Mouse (Mus musculus): Measurements from ENCODE around the gene Gm765. TPM values are rescaled to one million over a fixed set of nuclear protein-coding genes. Genes with fewer than 3 reads are reported as not detected.

Gm765 gene
- polyA plus RNA-seq, 1 experiment from 2014 or later = not detected

- no peak overlapping the region for H3K9ac ChIP-seq (ENCODE audit: low read length)
- no peak for ATAC-seq (ENCODE audit: insufficient read depth, low FRiP score)
- H3K4me2 ChIP-seq (ENCODE audit: low read depth, low read length) = no peak overlapping the region
- no peak overlapping the region for H3K4me3 ChIP-seq (replicated peaks; ENCODE audit: low read length)
- H3K27me3 ChIP-seq (ENCODE audit: control insufficient read depth, insufficient read depth, low read length) = no peaks in the 10 kb centered on the region
- no peaks in the 10 kb centered on the region for H3K9me3 ChIP-seq (replicated peaks; ENCODE audit: control insufficient read depth, low read length)
- H3K36me3 ChIP-seq (ENCODE audit: control insufficient read depth, insufficient read depth, low read length) = no peaks in the 10 kb centered on the region
- no peak overlapping the region for H3K27ac ChIP-seq (ENCODE audit: low read length)
- H3K4me1 ChIP-seq (ENCODE audit: control insufficient read depth, insufficient read depth, low read length) = no peaks in the 10 kb centered on the region
- WGBS = 67% methylated on average over 7 of the region's 7 CpGs
Measured at GRCm38 (mm10) chr6:98307159-98307558, 35.4 kb downstream of the Gm765 start.

GRCm38 (mm10) chr6:98292064-98292463 lies 50.5 kb downstream of the Gm765 start:
- H3K9me3 ChIP-seq (replicated peaks; ENCODE audit: control insufficient read depth, low read length) = no peaks in the 10 kb centered on the region
- no peak overlapping the region for H3K4me2 ChIP-seq (ENCODE audit: low read depth, low read length)
- H3K4me3 ChIP-seq (replicated peaks; ENCODE audit: low read length) = no peak overlapping the region
- no peak for ATAC-seq (ENCODE audit: insufficient read depth, low FRiP score)
- no peak overlapping the region for H3K27ac ChIP-seq (ENCODE audit: low read length)
- H3K4me1 ChIP-seq (ENCODE audit: control insufficient read depth, insufficient read depth, low read length) = no peaks in the 10 kb centered on the region
- WGBS = 74% methylated on average over 5 of the region's 5 CpGs
- H3K9ac ChIP-seq (ENCODE audit: low read length) = no peak overlapping the region
- no peaks in the 10 kb centered on the region for H3K27me3 ChIP-seq (ENCODE audit: control insufficient read depth, insufficient read depth, low read length)
- no peaks in the 10 kb centered on the region for H3K36me3 ChIP-seq (ENCODE audit: control insufficient read depth, insufficient read depth, low read length)

GRCm38 (mm10) chr6:98288316-98288715 lies 54.2 kb downstream of the Gm765 start:
- ATAC-seq (ENCODE audit: insufficient read depth, low FRiP score) = no peak

GRCm38 (mm10) chr6:98287521-98287920 lies 55.0 kb downstream of the Gm765 start:
- no peaks in the 10 kb centered on the region for H3K9me3 ChIP-seq (replicated peaks; ENCODE audit: control insufficient read depth, low read length)
- WGBS = 73% methylated on average over 6 of the region's 6 CpGs

More at GRCm38 (mm10) chr6:98288316-98288715, 54.2 kb downstream of the Gm765 start:
- Histone ChIP-seq H3K27me3 (ENCODE audit: control insufficient read depth, insufficient read depth, low read length) (no peaks in the 10 kb centered on the region), H3K9ac (ENCODE audit: low read length) (no peak overlapping the region), H3K4me3 (replicated peaks; ENCODE audit: low read length) (no peak overlapping the region), H3K9me3 (replicated peaks; ENCODE audit: control insufficient read depth, low read length) (no peaks in the 10 kb centered on the region), H3K4me1 (ENCODE audit: control insufficient read depth, insufficient read depth, low read length) (no peaks in the 10 kb centered on the region), H3K4me2 (ENCODE audit: low read depth, low read length) (no peak overlapping the region), H3K36me3 (ENCODE audit: control insufficient read depth, insufficient read depth, low read length) (no peaks in the 10 kb centered on the region), H3K27ac (ENCODE audit: low read length) (no peak overlapping the region)
- 47% methylated on average over 3 of the region's 3 CpGs for WGBS

GRCm38 (mm10) chr6:98285190-98285589 lies 57.4 kb downstream of the Gm765 start:
- no peak overlapping the region for H3K27ac ChIP-seq (ENCODE audit: low read length)
- H3K4me1 ChIP-seq (ENCODE audit: control insufficient read depth, insufficient read depth, low read length) = no peaks in the 10 kb centered on the region
- no peaks in the 10 kb centered on the region for H3K27me3 ChIP-seq (ENCODE audit: control insufficient read depth, insufficient read depth, low read length)
- H3K9ac ChIP-seq (ENCODE audit: low read length) = no peak overlapping the region
- no peaks in the 10 kb centered on the region for H3K36me3 ChIP-seq (ENCODE audit: control insufficient read depth, insufficient read depth, low read length)
- no peak for ATAC-seq (ENCODE audit: insufficient read depth, low FRiP score)
- H3K4me3 ChIP-seq (replicated peaks; ENCODE audit: low read length) = no peak overlapping the region
- H3K4me2 ChIP-seq (ENCODE audit: low read depth, low read length) = no peak overlapping the region
- WGBS = 86% methylated on average over 2 of the region's 2 CpGs
- H3K9me3 ChIP-seq (replicated peaks; ENCODE audit: control insufficient read depth, low read length) = no peaks in the 10 kb centered on the region

More at GRCm38 (mm10) chr6:98287521-98287920, 55.0 kb downstream of the Gm765 start:
- Histone ChIP-seq H3K27ac (ENCODE audit: low read length) (no peak overlapping the region), H3K4me1 (ENCODE audit: control insufficient read depth, insufficient read depth, low read length) (no peaks in the 10 kb centered on the region), H3K36me3 (ENCODE audit: control insufficient read depth, insufficient read depth, low read length) (no peaks in the 10 kb centered on the region), H3K4me3 (replicated peaks; ENCODE audit: low read length) (no peak overlapping the region), H3K9ac (ENCODE audit: low read length) (no peak overlapping the region), H3K27me3 (ENCODE audit: control insufficient read depth, insufficient read depth, low read length) (no peaks in the 10 kb centered on the region), H3K4me2 (ENCODE audit: low read depth, low read length) (no peak overlapping the region)
- no peak for ATAC-seq (ENCODE audit: insufficient read depth, low FRiP score)

GRCm38 (mm10) chr6:98282791-98283190 lies 59.8 kb downstream of the Gm765 start:
- no peak overlapping the region for H3K4me3 ChIP-seq (replicated peaks; ENCODE audit: low read length)
- no peaks in the 10 kb centered on the region for H3K36me3 ChIP-seq (ENCODE audit: control insufficient read depth, insufficient read depth, low read length)
- no peaks in the 10 kb centered on the region for H3K4me1 ChIP-seq (ENCODE audit: control insufficient read depth, insufficient read depth, low read length)
- no peak overlapping the region for H3K27ac ChIP-seq (ENCODE audit: low read length)
- H3K27me3 ChIP-seq (ENCODE audit: control insufficient read depth, insufficient read depth, low read length) = no peaks in the 10 kb centered on the region
- H3K4me2 ChIP-seq (ENCODE audit: low read depth, low read length) = no peak overlapping the region
- H3K9me3 ChIP-seq (replicated peaks; ENCODE audit: control insufficient read depth, low read length) = no peaks in the 10 kb centered on the region
- WGBS = 73% methylated on average over 4 of the region's 4 CpGs
- no peak overlapping the region for H3K9ac ChIP-seq (ENCODE audit: low read length)
- no peak for ATAC-seq (ENCODE audit: insufficient read depth, low FRiP score)

- 81% methylated on average over 1 of the region's 1 CpGs for WGBS
- Histone ChIP-seq H3K4me1 (ENCODE audit: control insufficient read depth, insufficient read depth, low read length) (no peaks in the 10 kb centered on the region), H3K4me2 (ENCODE audit: low read depth, low read length) (no peak overlapping the region)
Measured at GRCm38 (mm10) chr6:98271553-98271952, 71.0 kb downstream of the Gm765 start.

GRCm38 (mm10) chr6:98262961-98263360 lies 79.6 kb downstream of the Gm765 start:
- no peaks in the 10 kb centered on the region for H3K36me3 ChIP-seq (ENCODE audit: control insufficient read depth, insufficient read depth, low read length)
- H3K27ac ChIP-seq (ENCODE audit: low read length) = no peak overlapping the region
- no peak overlapping the region for H3K4me2 ChIP-seq (ENCODE audit: low read depth, low read length)
- no peak overlapping the region for H3K9ac ChIP-seq (ENCODE audit: low read length)
- no peaks in the 10 kb centered on the region for H3K4me1 ChIP-seq (ENCODE audit: control insufficient read depth, insufficient read depth, low read length)
- no peaks in the 10 kb centered on the region for H3K27me3 ChIP-seq (ENCODE audit: control insufficient read depth, insufficient read depth, low read length)
- no peak for ATAC-seq (ENCODE audit: insufficient read depth, low FRiP score)
- 60% methylated on average over 2 of the region's 2 CpGs for WGBS
- no peak overlapping the region for H3K4me3 ChIP-seq (replicated peaks; ENCODE audit: low read length)
- no peaks in the 10 kb centered on the region for H3K9me3 ChIP-seq (replicated peaks; ENCODE audit: control insufficient read depth, low read length)

More at GRCm38 (mm10) chr6:98271553-98271952, 71.0 kb downstream of the Gm765 start:
- no peak for ATAC-seq (ENCODE audit: insufficient read depth, low FRiP score)
- H3K9me3 ChIP-seq (replicated peaks; ENCODE audit: control insufficient read depth, low read length) = no peaks in the 10 kb centered on the region
- no peak overlapping the region for H3K4me3 ChIP-seq (replicated peaks; ENCODE audit: low read length)
- no peaks in the 10 kb centered on the region for H3K27me3 ChIP-seq (ENCODE audit: control insufficient read depth, insufficient read depth, low read length)
- H3K27ac ChIP-seq (ENCODE audit: low read length) = no peak overlapping the region
- H3K36me3 ChIP-seq (ENCODE audit: control insufficient read depth, insufficient read depth, low read length) = no peaks in the 10 kb centered on the region
- no peak overlapping the region for H3K9ac ChIP-seq (ENCODE audit: low read length)

- H3K36me3 ChIP-seq (ENCODE audit: control insufficient read depth, insufficient read depth, low read length) = no peaks in the 10 kb centered on the region
- H3K4me2 ChIP-seq (ENCODE audit: low read depth, low read length) = no peak overlapping the region
- WGBS = 56% methylated on average over 2 of the region's 2 CpGs
- no peak for ATAC-seq (ENCODE audit: insufficient read depth, low FRiP score)
- no peaks in the 10 kb centered on the region for H3K9me3 ChIP-seq (replicated peaks; ENCODE audit: control insufficient read depth, low read length)
- H3K27ac ChIP-seq (ENCODE audit: low read length) = no peak overlapping the region
- H3K27me3 ChIP-seq (ENCODE audit: control insufficient read depth, insufficient read depth, low read length) = no peaks in the 10 kb centered on the region
- H3K9ac ChIP-seq (ENCODE audit: low read length) = no peak overlapping the region
- H3K4me3 ChIP-seq (replicated peaks; ENCODE audit: low read length) = no peak overlapping the region
- H3K4me1 ChIP-seq (ENCODE audit: control insufficient read depth, insufficient read depth, low read length) = no peaks in the 10 kb centered on the region
Measured at GRCm38 (mm10) chr6:98259016-98259415, 83.5 kb downstream of the Gm765 start.

- Histone ChIP-seq H3K36me3 (ENCODE audit: control insufficient read depth, insufficient read depth, low read length) (no peaks in the 10 kb centered on the region), H3K4me3 (replicated peaks; ENCODE audit: low read length) (no peak overlapping the region), H3K4me2 (ENCODE audit: low read depth, low read length) (no peak overlapping the region), H3K4me1 (ENCODE audit: control insufficient read depth, insufficient read depth, low read length) (no peaks in the 10 kb centered on the region), H3K27me3 (ENCODE audit: control insufficient read depth, insufficient read depth, low read length) (no peaks in the 10 kb centered on the region), H3K27ac (ENCODE audit: low read length) (no peak overlapping the region), H3K9me3 (replicated peaks; ENCODE audit: control insufficient read depth, low read length) (no peaks in the 10 kb centered on the region), H3K9ac (ENCODE audit: low read length) (no peak overlapping the region)
- no peak for ATAC-seq (ENCODE audit: insufficient read depth, low FRiP score)
- 77% methylated on average over 2 of the region's 2 CpGs for WGBS
Measured at GRCm38 (mm10) chr6:98246449-98246848, 96.1 kb downstream of the Gm765 start.
